Mouse (Mus musculus) kidney, adult 2 months (tissue): ENCODE measurements at regions not wholly inside any gene's neighbourhood (a gene's known extent, or its start where the extent isn't known, plus 50 kb on each side); places are given as distances from the start of the nearest gene placed in this dataset.

Experiments used
- CTCF ChIP-seq: fragments of 200-500 bp; conservative IDR thresholded peaks from 2 replicates; pipeline ENCODE4 v1.5.1; 2011; ENCODE audit warnings: low read depth, mild to moderate bottlenecking, control low read depth, low read length, moderate library complexity, mixed read lengths; ENCODE audit not compliant: insufficient read depth, insufficient read length
- POLR2A ChIP-seq: fragments of 200-500 bp; IDR thresholded peaks from one replicate; pipeline ENCODE4 v1.6.1; 2011; ENCODE audit warnings: low read depth, low read length, control low read depth

GRCm38 (mm10) chr16:29119217-29119616 lies 90.3 kb upstream of the Hrasls start:
- TF ChIP-seq POLR2A (no peak), CTCF (no peak)
